Mouse (Mus musculus): ENCODE results near the gene Pfkp. TPM values are rescaled to one million over a fixed set of nuclear protein-coding genes. Genes with fewer than 3 reads are reported as not detected.

Pfkp gene
- total RNA-seq, 1 experiment = 154 TPM

- Histone ChIP-seq H3K9ac (ENCODE audit: insufficient read depth, low read depth, low read length, poor library complexity, severe bottlenecking) (no peak overlapping the region; the same call in 1 of the 2 replicates), H3K9me3 (ENCODE audit: control insufficient read depth, insufficient read depth, low read depth, low read length) (no peaks in the 10 kb centered on the region), H3K36me3 (ENCODE audit: control insufficient read depth, insufficient read depth, low read length, poor library complexity, severe bottlenecking) (peaks cover 6% of the 10 kb centered on the region), H3K4me1 (ENCODE audit: control insufficient read depth in 2 of 2, insufficient read depth in 2 of 2, low read length in 2 of 2, poor library complexity in 1 of 2) (peaks cover 0 to 5% of the 10 kb centered on the region in 2 experiments; a peak in 1 of 4 replicates), H3K27ac (ENCODE audit: insufficient read depth, low read depth, low read length, poor library complexity, severe bottlenecking) (no peak overlapping the region), H3K4me3 (ENCODE audit: insufficient read depth in 1 of 2, low read depth in 1 of 2, low read length in 2 of 2, poor library complexity in 1 of 2, severe bottlenecking in 1 of 2) (peak overlapping the region; percentile 19 to 87; a peak in 3 of 4 replicates)
- in situ Hi-C loops (cut with MboI; ENCODE audit: low sequenced_read_pairs in 2 of 2, unreplicated experiment in 2 of 2) = no loop called here
- TF ChIP-seq MAFK (IDR thresholded peaks at IDR 0.05; ENCODE audit: insufficient read depth, low read depth, low read length) (no peak), ZC3H11A (IDR thresholded peaks at IDR 0.05; ENCODE audit: borderline replicate concordance, low read depth, low read length) (no peak), HCFC1 (IDR thresholded peaks at IDR 0.05; ENCODE audit: borderline replicate concordance, insufficient read depth, low read length) (no peak), CHD2 (IDR thresholded peaks at IDR 0.05; ENCODE audit: low read depth, low read length) (no peak), ZNF384 (IDR thresholded peaks at IDR 0.05; ENCODE audit: low read depth, low read length) (no peak)
- DNase-seq (ENCODE audit: low read depth, low spot score) = no peak
These were observed 2.3 kb downstream of the Pfkp start for GRCm38 (mm10) chr13:6646266-6646665.

DNA sequence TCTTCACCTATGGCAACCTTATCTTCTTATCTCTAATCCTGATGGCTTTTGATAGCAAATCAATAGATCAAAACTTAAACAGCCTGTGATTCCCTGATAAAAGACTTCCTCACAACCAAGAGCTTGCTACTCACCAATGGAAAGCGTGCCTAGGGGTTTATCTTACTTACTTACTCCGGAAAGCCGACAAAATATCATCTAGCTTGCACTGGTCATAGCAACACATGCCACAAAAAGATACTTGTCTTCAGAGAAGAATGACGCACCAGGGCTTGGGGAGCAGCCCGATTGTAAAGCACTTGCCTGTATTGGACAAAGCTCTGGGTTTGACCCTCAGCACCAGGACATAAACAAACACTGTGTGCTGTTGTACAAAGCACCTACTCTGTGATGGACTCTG lies 4.6 kb downstream of the Pfkp start:
- no peaks in the 10 kb centered on the region; the same call in 1 of the 2 replicates for H3K9me3 ChIP-seq (ENCODE audit: control insufficient read depth, insufficient read depth, low read depth, low read length)
- no peak overlapping the region for H3K9ac ChIP-seq (ENCODE audit: insufficient read depth, low read depth, low read length, poor library complexity, severe bottlenecking)
- TF ChIP-seq ZC3H11A (IDR thresholded peaks at IDR 0.05; ENCODE audit: borderline replicate concordance, low read depth, low read length) (no peak), MAFK (IDR thresholded peaks at IDR 0.05; ENCODE audit: insufficient read depth, low read depth, low read length) (no peak), HCFC1 (IDR thresholded peaks at IDR 0.05; ENCODE audit: borderline replicate concordance, insufficient read depth, low read length) (no peak), ZNF384 (IDR thresholded peaks at IDR 0.05; ENCODE audit: low read depth, low read length) (no peak), CHD2 (IDR thresholded peaks at IDR 0.05; ENCODE audit: low read depth, low read length) (no peak)
- H3K4me3 ChIP-seq (ENCODE audit: insufficient read depth in 1 of 2, low read depth in 1 of 2, low read length in 2 of 2, poor library complexity in 1 of 2, severe bottlenecking in 1 of 2) = no peak overlapping the region
- H3K36me3 ChIP-seq (ENCODE audit: control insufficient read depth, insufficient read depth, low read length, poor library complexity, severe bottlenecking) = peaks cover 12% of the 10 kb centered on the region
- DNase-seq (ENCODE audit: low read depth, low spot score) = no peak
- H3K27ac ChIP-seq (ENCODE audit: insufficient read depth, low read depth, low read length, poor library complexity, severe bottlenecking) = no peak overlapping the region
- H3K4me1 ChIP-seq (ENCODE audit: control insufficient read depth in 2 of 2, insufficient read depth in 2 of 2, low read length in 2 of 2, poor library complexity in 1 of 2) = peaks cover 3 to 8% of the 10 kb centered on the region in 2 experiments; a peak in 2 of 4 replicates
- in situ Hi-C loops (cut with MboI; ENCODE audit: low sequenced_read_pairs in 2 of 2, unreplicated experiment in 2 of 2) = no loop called here

DNA sequence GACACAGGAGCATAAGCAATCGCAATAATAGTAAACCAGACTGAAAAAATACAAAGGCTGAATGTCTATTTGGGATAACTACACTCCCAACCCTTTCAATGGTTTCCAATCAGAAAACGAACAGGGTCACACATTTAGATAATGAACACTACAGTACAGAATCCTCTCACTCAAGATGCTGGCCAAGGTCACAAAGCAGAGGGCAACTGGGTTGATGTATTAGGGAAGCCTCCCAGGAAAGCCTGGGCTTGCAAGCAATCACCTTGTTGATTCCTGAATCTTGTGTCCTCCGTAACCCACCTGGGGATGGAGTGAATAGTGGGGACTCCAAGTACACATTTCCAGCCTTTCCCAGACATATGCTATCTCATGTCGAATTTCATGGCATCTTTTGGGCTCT lies 5.6 kb downstream of the Pfkp start:
- Histone ChIP-seq H3K4me1 (ENCODE audit: control insufficient read depth in 2 of 2, insufficient read depth in 2 of 2, low read length in 2 of 2, poor library complexity in 1 of 2) (peaks cover 3 to 6% of the 10 kb centered on the region in 2 experiments; a peak in 2 of 4 replicates), H3K36me3 (ENCODE audit: control insufficient read depth, insufficient read depth, low read length, poor library complexity, severe bottlenecking) (peaks cover 12% of the 10 kb centered on the region), H3K9me3 (ENCODE audit: control insufficient read depth, insufficient read depth, low read depth, low read length) (no peaks in the 10 kb centered on the region; the same call in 1 of the 2 replicates), H3K4me3 (ENCODE audit: insufficient read depth in 1 of 2, low read depth in 1 of 2, low read length in 2 of 2, poor library complexity in 1 of 2, severe bottlenecking in 1 of 2) (no peak overlapping the region), H3K27ac (ENCODE audit: insufficient read depth, low read depth, low read length, poor library complexity, severe bottlenecking) (peak overlapping the region; percentile 58; the same call in 1 of the 2 replicates), H3K9ac (ENCODE audit: insufficient read depth, low read depth, low read length, poor library complexity, severe bottlenecking) (no peak overlapping the region)
- no peak for TF ChIP-seq CHD2 (IDR thresholded peaks at IDR 0.05; ENCODE audit: low read depth, low read length)
- no peak for TF ChIP-seq MAFK (IDR thresholded peaks at IDR 0.05; ENCODE audit: insufficient read depth, low read depth, low read length)
- TF ChIP-seq HCFC1 (IDR thresholded peaks at IDR 0.05; ENCODE audit: borderline replicate concordance, insufficient read depth, low read length) = no peak
- TF ChIP-seq ZC3H11A (IDR thresholded peaks at IDR 0.05; ENCODE audit: borderline replicate concordance, low read depth, low read length) = no peak
- no peak for TF ChIP-seq ZNF384 (IDR thresholded peaks at IDR 0.05; ENCODE audit: low read depth, low read length)
- DNase-seq (ENCODE audit: low read depth, low spot score) = no peak
- in situ Hi-C loops (cut with MboI; ENCODE audit: low sequenced_read_pairs in 2 of 2, unreplicated experiment in 2 of 2) = no loop called here

DNA sequence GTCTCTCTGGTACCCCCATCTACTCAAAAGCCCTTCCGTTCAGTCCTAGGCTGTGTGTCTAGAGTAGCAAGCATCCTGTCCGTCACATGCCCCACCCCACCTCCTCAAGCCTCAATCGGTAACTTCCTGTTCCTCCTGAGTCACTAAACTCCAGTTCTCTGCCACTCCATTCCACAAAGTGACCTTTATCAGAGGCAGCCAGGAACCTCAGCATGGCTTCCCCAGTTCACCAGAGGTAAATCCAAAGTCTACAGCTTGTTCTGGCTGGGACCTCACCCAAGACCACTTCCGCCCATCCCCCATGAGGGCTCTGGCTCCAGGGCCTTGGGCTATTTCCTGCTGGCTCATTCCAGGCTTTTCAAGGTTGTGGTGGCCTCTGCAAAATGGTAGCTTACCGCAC lies 6.1 kb downstream of the Pfkp start:
- Histone ChIP-seq H3K27ac (ENCODE audit: insufficient read depth, low read depth, low read length, poor library complexity, severe bottlenecking) (peak overlapping the region; percentile 58), H3K4me3 (ENCODE audit: insufficient read depth in 1 of 2, low read depth in 1 of 2, low read length in 2 of 2, poor library complexity in 1 of 2, severe bottlenecking in 1 of 2) (no peak overlapping the region), H3K36me3 (ENCODE audit: control insufficient read depth, insufficient read depth, low read length, poor library complexity, severe bottlenecking) (peaks cover 17% of the 10 kb centered on the region), H3K9ac (ENCODE audit: insufficient read depth, low read depth, low read length, poor library complexity, severe bottlenecking) (no peak overlapping the region), H3K9me3 (ENCODE audit: control insufficient read depth, insufficient read depth, low read depth, low read length) (no peaks in the 10 kb centered on the region; the same call in 1 of the 2 replicates), H3K4me1 (ENCODE audit: control insufficient read depth in 2 of 2, insufficient read depth in 2 of 2, low read length in 2 of 2, poor library complexity in 1 of 2) (peaks cover 6 to 9% of the 10 kb centered on the region in 2 experiments; a peak in 2 of 4 replicates)
- in situ Hi-C loops (cut with MboI; ENCODE audit: low sequenced_read_pairs in 2 of 2, unreplicated experiment in 2 of 2) = no loop called here
- no peak for TF ChIP-seq ZC3H11A (IDR thresholded peaks at IDR 0.05; ENCODE audit: borderline replicate concordance, low read depth, low read length)
- no peak for TF ChIP-seq MAFK (IDR thresholded peaks at IDR 0.05; ENCODE audit: insufficient read depth, low read depth, low read length)
- TF ChIP-seq CHD2 (IDR thresholded peaks at IDR 0.05; ENCODE audit: low read depth, low read length) = no peak
- TF ChIP-seq ZNF384 (IDR thresholded peaks at IDR 0.05; ENCODE audit: low read depth, low read length) = no peak
- TF ChIP-seq HCFC1 (IDR thresholded peaks at IDR 0.05; ENCODE audit: borderline replicate concordance, insufficient read depth, low read length) = no peak
- DNase-seq (ENCODE audit: low read depth, low spot score) = peak; percentile 69
